Mouse (Mus musculus) neural tube, embryonic 12.5 days (tissue): Measurements from ENCODE around the gene Gc. TPM values are rescaled to one million over a fixed set of nuclear protein-coding genes. Genes with fewer than 3 reads are reported as not detected.

Source experiments
- ATAC-seq: fragments of 200-750 bp; cut with Nextera tagmentation; 2 replicates; pipeline ENCODE4 v1.8.0; 2017; ENCODE audit warnings: low read depth, mild to moderate bottlenecking, moderate TSS enrichment, moderate library complexity; ENCODE audit not compliant: low FRiP score
- H3K27ac ChIP-seq: fragments of 300-500 bp; sonication (generic); 2 replicates; pipeline ENCODE4 v1.5.1; 2016
- H3K27me3 ChIP-seq: fragments of 300-500 bp; sonication (generic); replicated peaks from 2 replicates; pipeline ENCODE4 v1.6.1; 2016; ENCODE audit warnings: mild to moderate bottlenecking
- H3K36me3 ChIP-seq: fragments of 300-500 bp; sonication (generic); 2 replicates; pipeline ENCODE4 v1.6.1; 2016; ENCODE audit warnings: mild to moderate bottlenecking
- H3K4me1 ChIP-seq: fragments of 300-500 bp; sonication (generic); 2 replicates; pipeline ENCODE4 v1.6.1; 2016
- H3K4me2 ChIP-seq: fragments of 300-500 bp; sonication (generic); replicated peaks from 2 replicates; pipeline ENCODE4 v1.6.1; 2016; ENCODE audit warnings: mild to moderate bottlenecking
- H3K4me3 ChIP-seq: fragments of 300-500 bp; sonication (generic); 2 replicates; pipeline ENCODE4 v1.5.1; 2016
- H3K9ac ChIP-seq: fragments of 300-500 bp; sonication (generic); 2 replicates; pipeline ENCODE4 v1.6.1; 2016; ENCODE audit warnings: mild to moderate bottlenecking
- H3K9me3 ChIP-seq: fragments of 300-500 bp; sonication (generic); 2 replicates; pipeline ENCODE4 v1.6.1; 2016; ENCODE audit warnings: mild to moderate bottlenecking
- WGBS: fragments of 180-500 bp; shearing (Covaris S2); methylation state at CpG from one replicate; pipeline ENCODE4 v1.1.7; 2016; 5-methylcytosine and 5-hydroxymethylcytosine counted together
- polyA plus RNA-seq: library from polyadenylated mRNA; unstranded; fragments of >200 nt; fragmentation: Nextera tagmentation; extraction: Ambion mirVana; gene quantifications from 2 replicates; pipeline ENCODE4 v1.2.1, GENCODE M21; 2016

Gc gene
- 0.10 TPM in 1 of 2 replicates, not detected in the other for polyA plus RNA-seq

- 78% methylated on average over 5 of the region's 5 CpGs for WGBS
- Histone ChIP-seq H3K9me3 (no peaks in the 10 kb centered on the region), H3K27ac (no peak within 1 kb of the TSS), H3K4me1 (no peaks in the 10 kb centered on the region), H3K9ac (no peak within 1 kb of the TSS), H3K27me3 (no peaks in the 10 kb centered on the region), H3K4me3 (no peak within 1 kb of the TSS), H3K36me3 (no peaks in the 10 kb centered on the region), H3K4me2 (no peak within 1 kb of the TSS)
- ATAC-seq = no peak
These were observed at the start of gene Gc for GRCm38 (mm10) chr5:89457554-89458062. Gene Gc, minus strand, starts transcription at chr5:89457898.

GRCm38 (mm10) chr5:89500182-89500581 is 42.5 kb upstream of the Gc start:
- H3K36me3 ChIP-seq = no peaks in the 10 kb centered on the region
- no peak overlapping the region for H3K4me2 ChIP-seq
- H3K4me3 ChIP-seq = no peak overlapping the region
- H3K27ac ChIP-seq = no peak overlapping the region
- no peak for ATAC-seq
- no peaks in the 10 kb centered on the region for H3K4me1 ChIP-seq
- H3K27me3 ChIP-seq = no peaks in the 10 kb centered on the region
- no peaks in the 10 kb centered on the region for H3K9me3 ChIP-seq
- WGBS = 61% methylated on average over 6 of the region's 6 CpGs
- no peak overlapping the region for H3K9ac ChIP-seq

GRCm38 (mm10) chr5:89492560-89492959 is 34.9 kb upstream of the Gc start:
- Histone ChIP-seq H3K4me3 (no peak overlapping the region), H3K4me2 (no peak overlapping the region), H3K9me3 (no peaks in the 10 kb centered on the region), H3K9ac (no peak overlapping the region), H3K27ac (no peak overlapping the region), H3K27me3 (no peaks in the 10 kb centered on the region), H3K36me3 (no peaks in the 10 kb centered on the region), H3K4me1 (no peaks in the 10 kb centered on the region)
- 92% methylated on average over 1 of the region's 1 CpGs for WGBS
- no peak for ATAC-seq

GRCm38 (mm10) chr5:89470483-89470882 is 12.8 kb upstream of the Gc start:
- Histone ChIP-seq H3K27me3 (no peaks in the 10 kb centered on the region), H3K4me2 (no peak overlapping the region), H3K27ac (no peak overlapping the region), H3K9ac (no peak overlapping the region), H3K4me3 (no peak overlapping the region), H3K4me1 (no peaks in the 10 kb centered on the region), H3K9me3 (no peaks in the 10 kb centered on the region), H3K36me3 (no peaks in the 10 kb centered on the region)
- no peak for ATAC-seq
- WGBS = 83% methylated on average over 4 of the region's 4 CpGs

GRCm38 (mm10) chr5:89467886-89468285 is 10.2 kb upstream of the Gc start:
- Histone ChIP-seq H3K4me3 (no peak overlapping the region), H3K36me3 (no peaks in the 10 kb centered on the region), H3K4me2 (no peak overlapping the region), H3K4me1 (no peaks in the 10 kb centered on the region), H3K9me3 (no peaks in the 10 kb centered on the region), H3K9ac (no peak overlapping the region), H3K27me3 (no peaks in the 10 kb centered on the region), H3K27ac (no peak overlapping the region)
- ATAC-seq = no peak
- WGBS = 81% methylated on average over 2 of the region's 2 CpGs

- 83% methylated on average over 1 of the region's 1 CpGs for WGBS
- Histone ChIP-seq H3K4me1 (no peaks in the 10 kb centered on the region), H3K36me3 (no peaks in the 10 kb centered on the region), H3K4me3 (no peak overlapping the region), H3K4me2 (no peak overlapping the region), H3K27ac (no peak overlapping the region), H3K27me3 (no peaks in the 10 kb centered on the region), H3K9ac (no peak overlapping the region), H3K9me3 (no peaks in the 10 kb centered on the region)
- ATAC-seq = no peak
These were observed 9.3 kb upstream of the Gc start for GRCm38 (mm10) chr5:89467045-89467444.

- no peak overlapping the region for H3K27ac ChIP-seq
- H3K4me1 ChIP-seq = no peaks in the 10 kb centered on the region
- no peak for ATAC-seq
These were observed 8.6 kb upstream of the Gc start for GRCm38 (mm10) chr5:89466275-89466674.

GRCm38 (mm10) chr5:89461817-89462216 is 4.1 kb upstream of the Gc start:
- Histone ChIP-seq H3K9me3 (no peaks in the 10 kb centered on the region), H3K4me1 (no peaks in the 10 kb centered on the region), H3K27ac (no peak overlapping the region), H3K4me2 (no peak overlapping the region), H3K9ac (no peak overlapping the region), H3K36me3 (no peaks in the 10 kb centered on the region), H3K4me3 (no peak overlapping the region), H3K27me3 (no peaks in the 10 kb centered on the region)
- 83% methylated on average over 4 of the region's 4 CpGs for WGBS
- no peak for ATAC-seq

More at GRCm38 (mm10) chr5:89466275-89466674, 8.6 kb upstream of the Gc start:
- no peak overlapping the region for H3K4me3 ChIP-seq
- H3K27me3 ChIP-seq = no peaks in the 10 kb centered on the region
- no peak overlapping the region for H3K9ac ChIP-seq
- H3K4me2 ChIP-seq = no peak overlapping the region
- no peaks in the 10 kb centered on the region for H3K36me3 ChIP-seq
- no peaks in the 10 kb centered on the region for H3K9me3 ChIP-seq

- no peak overlapping the region for H3K27ac ChIP-seq
- H3K27me3 ChIP-seq = no peaks in the 10 kb centered on the region
- ATAC-seq = no peak
- no peak overlapping the region for H3K4me3 ChIP-seq
- no peaks in the 10 kb centered on the region for H3K4me1 ChIP-seq
- no peaks in the 10 kb centered on the region for H3K36me3 ChIP-seq
- no peak overlapping the region for H3K4me2 ChIP-seq
- H3K9me3 ChIP-seq = no peaks in the 10 kb centered on the region
- no peak overlapping the region for H3K9ac ChIP-seq
These were observed 1.9 kb upstream of the Gc start for GRCm38 (mm10) chr5:89459591-89459990.

- Histone ChIP-seq H3K4me2 (no peak overlapping the region), H3K27ac (no peak overlapping the region), H3K4me3 (no peak overlapping the region), H3K4me1 (no peaks in the 10 kb centered on the region), H3K27me3 (no peaks in the 10 kb centered on the region), H3K9ac (no peak overlapping the region), H3K36me3 (no peaks in the 10 kb centered on the region), H3K9me3 (no peaks in the 10 kb centered on the region)
- ATAC-seq = no peak
- 85% methylated on average over 2 of the region's 2 CpGs for WGBS
These were observed 1.3 kb upstream of the Gc start for GRCm38 (mm10) chr5:89458987-89459386.

GRCm38 (mm10) chr5:89455526-89455925 is 2.2 kb downstream of the Gc start:
- ATAC-seq = peak; percentile 63
- 50% methylated on average over 8 of the region's 8 CpGs for WGBS
- H3K9me3 ChIP-seq = no peaks in the 10 kb centered on the region

GRCm38 (mm10) chr5:89450798-89451197 is 6.9 kb downstream of the Gc start:
- no peak overlapping the region for H3K9ac ChIP-seq
- H3K9me3 ChIP-seq = no peaks in the 10 kb centered on the region
- no peak for ATAC-seq
- H3K36me3 ChIP-seq = no peaks in the 10 kb centered on the region
- no peak overlapping the region for H3K27ac ChIP-seq
- no peaks in the 10 kb centered on the region for H3K4me1 ChIP-seq
- H3K4me2 ChIP-seq = no peak overlapping the region
- no peak overlapping the region for H3K4me3 ChIP-seq
- H3K27me3 ChIP-seq = no peaks in the 10 kb centered on the region

More at GRCm38 (mm10) chr5:89455526-89455925, 2.2 kb downstream of the Gc start:
- Histone ChIP-seq H3K27ac (no peak overlapping the region), H3K4me2 (no peak overlapping the region), H3K4me1 (no peaks in the 10 kb centered on the region), H3K9ac (no peak overlapping the region), H3K4me3 (no peak overlapping the region), H3K27me3 (no peaks in the 10 kb centered on the region), H3K36me3 (no peaks in the 10 kb centered on the region)

- Histone ChIP-seq H3K4me3 (no peak overlapping the region), H3K27ac (no peak overlapping the region), H3K36me3 (no peaks in the 10 kb centered on the region), H3K4me1 (no peaks in the 10 kb centered on the region), H3K4me2 (no peak overlapping the region), H3K27me3 (no peaks in the 10 kb centered on the region), H3K9me3 (no peaks in the 10 kb centered on the region), H3K9ac (no peak overlapping the region)
- WGBS = 94% methylated on average over 9 of the region's 9 CpGs
- ATAC-seq = no peak
These were observed 8.4 kb downstream of the Gc start for GRCm38 (mm10) chr5:89449325-89449724.
